Mouse (Mus musculus) embryo, embryonic 10.5 days (tissue): ENCODE data around the gene Gtdc1.

ENCODE experiments used
- DNase-seq: peaks from one replicate; pipeline ENCODE4 v3.0.0-alpha.2; 2015; ENCODE audit warnings: low spot score

Gtdc1 gene

DNA sequence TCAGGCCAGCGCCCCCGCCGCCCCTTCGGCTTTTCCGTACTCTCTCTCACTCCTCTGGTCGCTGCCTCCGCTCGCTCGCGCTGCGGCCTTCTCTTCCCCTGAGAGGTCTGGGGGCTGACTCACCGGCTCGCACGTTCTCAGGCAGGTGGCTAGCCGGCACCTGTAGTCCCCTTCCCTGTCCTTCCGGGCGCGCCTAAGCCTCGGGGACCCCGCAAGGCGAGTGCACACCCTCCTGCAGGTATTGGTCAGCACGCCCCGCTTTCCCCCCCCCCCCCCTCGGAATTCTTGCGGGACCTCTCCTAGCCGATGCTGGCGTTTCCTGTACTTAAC is at the start of gene Gtdc1:
Gtdc1 (minus strand) TSS at position 176 of the 330 bp plus-strand sequence.
- no peak for DNase-seq

DNA sequence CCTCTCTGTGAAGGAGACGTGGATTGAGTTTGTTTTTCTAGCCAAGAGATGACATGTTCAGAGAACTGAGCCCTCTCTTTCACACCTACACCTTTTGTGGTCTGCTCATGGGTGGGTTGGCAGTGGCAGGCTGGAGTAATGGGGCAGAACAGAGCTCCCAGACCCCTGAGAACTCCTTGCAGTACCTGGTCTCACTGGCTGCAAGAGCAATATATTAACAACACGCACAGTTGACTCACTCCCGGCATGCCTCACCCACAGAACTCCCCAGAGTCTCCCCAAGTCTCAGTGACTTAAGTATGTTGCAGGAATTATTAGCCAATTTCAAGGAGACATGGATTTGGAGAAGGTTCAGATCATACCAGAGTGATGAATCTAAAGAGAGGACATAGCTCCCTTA is 49.6 kb upstream of the Gtdc1 start:
- DNase-seq = no peak

DNA sequence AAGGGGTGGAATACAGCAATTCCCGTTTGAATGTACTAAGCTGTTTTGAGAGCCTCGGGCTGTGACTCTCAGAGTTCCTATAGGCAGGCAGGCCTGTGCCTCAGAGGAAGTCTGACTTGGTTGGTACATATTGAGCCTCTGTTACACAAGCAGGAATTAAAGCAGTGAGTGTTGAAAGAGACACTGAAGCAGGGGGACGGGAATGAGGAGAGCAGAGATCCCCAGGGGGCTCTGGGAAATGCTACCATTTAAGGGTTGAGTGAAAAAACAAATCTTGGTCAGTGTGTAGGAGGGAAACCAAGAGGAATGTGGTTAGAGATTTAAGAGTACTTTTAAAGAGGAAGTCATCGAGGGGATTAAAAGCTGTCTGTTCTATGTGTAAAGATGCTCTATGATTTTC is 49.0 kb upstream of the Gtdc1 start:
- peak; percentile 28 for DNase-seq

DNA sequence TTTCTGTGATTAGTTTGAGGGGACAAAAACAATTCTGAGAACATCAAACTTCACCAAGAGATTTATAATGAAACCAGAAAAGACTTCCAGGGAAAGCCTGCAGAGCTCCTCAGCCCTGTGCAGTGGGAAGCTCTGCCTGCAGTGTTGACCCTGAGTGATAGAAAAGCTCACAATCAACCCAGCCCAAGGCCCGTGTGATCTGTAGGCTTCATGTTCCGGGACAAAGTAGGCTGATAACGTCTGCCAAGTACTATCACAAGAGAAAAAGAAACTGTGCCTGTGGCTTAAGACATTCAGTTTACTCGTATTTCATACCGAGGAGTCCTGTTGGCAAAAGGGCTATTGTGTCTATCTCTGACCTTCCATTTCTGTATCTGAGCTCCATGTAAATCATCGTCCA is 46.4 kb upstream of the Gtdc1 start:
- no peak for DNase-seq

DNA sequence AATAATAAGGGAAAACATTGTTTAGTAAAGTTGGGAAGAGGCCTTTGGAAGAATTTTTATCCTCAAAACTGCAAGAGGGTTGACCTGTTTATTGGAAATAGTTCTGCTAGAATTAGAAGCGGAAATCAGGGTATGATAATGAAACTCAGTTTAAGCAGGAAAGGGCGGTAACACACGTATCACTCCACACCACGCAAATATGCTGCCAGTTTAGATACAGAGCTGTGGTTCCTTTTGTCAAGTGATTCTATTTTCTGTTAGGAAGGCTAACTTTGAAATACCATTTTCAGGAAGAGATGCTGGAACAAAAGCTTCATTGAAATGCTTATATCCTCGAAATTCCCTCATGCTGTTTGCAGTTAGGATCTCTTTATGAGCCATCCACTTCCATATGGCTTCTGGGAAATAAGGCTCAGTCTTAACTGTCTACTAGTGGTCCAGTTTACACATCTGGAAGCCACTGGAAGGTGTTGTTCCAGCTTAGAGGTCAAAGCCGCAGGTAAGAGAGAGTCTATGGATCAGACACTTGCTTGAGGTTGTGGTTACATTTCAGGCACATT is 42.7 kb upstream of the Gtdc1 start:
- DNase-seq = no peak

DNA sequence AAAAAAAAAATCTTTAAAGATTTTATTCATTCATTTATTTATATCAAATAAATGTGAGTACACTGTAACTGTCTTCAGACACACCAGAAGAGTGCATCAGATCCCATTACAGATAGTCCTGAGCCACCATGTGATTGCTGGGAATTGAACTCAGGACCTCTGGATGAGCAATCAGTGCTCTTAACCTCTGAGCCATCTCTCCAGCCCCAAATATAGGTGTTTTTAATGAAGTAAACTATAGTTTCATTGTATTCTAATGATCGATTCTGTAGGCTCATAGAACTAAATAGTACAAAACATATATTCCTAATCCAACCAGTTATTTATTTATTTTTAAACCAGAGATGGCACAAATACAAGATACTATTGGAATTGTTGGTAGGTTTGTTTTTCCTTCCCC is 42.2 kb upstream of the Gtdc1 start:
- DNase-seq = no peak

DNA sequence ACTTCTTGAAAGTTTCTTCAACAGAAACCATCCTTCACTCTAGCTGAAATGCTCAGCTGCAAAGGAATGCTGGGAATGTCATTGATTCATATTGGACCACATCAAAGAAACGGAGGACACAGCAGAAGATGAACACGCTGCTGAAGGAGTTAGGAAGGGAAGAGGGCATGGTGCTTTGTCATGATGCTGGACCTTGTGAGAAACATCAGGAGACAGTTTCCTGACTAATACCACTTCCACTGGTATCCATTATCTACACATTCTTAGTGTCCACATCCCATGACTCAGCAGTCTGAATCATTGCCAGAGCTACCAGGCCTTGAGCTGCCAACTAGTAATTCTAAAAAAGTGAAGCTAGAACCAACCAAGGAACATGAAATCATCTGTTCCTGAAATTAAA is 41.8 kb upstream of the Gtdc1 start:
- no peak for DNase-seq

DNA sequence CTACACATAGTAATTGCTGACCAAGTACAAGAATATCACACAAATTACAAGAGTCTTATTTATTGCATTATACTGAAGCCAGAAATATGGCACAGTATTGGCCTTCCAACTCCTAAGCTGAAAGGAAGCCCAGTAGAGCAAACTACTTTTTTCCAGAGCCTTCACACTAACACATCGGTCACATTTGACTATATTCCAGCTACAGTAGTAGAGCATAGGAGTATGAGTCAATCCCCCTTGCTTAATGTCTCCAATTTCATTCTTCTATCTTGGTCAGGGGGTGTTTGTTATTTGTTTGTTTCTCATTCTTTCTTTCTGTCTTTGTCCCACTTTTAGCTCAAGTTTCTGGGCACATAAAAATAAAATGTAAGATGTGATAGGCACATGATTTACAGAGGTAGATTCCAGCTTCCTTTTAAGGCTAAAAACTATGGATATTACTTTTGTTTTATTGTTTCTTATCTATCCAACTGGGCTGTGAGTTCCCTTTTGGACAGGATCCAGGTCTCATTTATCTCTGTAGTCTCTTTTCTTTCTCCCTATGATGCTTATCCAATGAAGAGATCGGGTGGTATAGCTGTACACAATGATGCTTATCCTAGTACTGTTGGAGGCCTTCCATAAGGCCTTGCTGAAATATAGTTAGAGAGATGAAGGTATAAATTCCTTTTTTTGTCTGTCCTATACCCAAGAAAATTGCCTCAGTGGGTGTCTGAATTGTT is 38.5 kb upstream of the Gtdc1 start:
- no peak for DNase-seq

DNA sequence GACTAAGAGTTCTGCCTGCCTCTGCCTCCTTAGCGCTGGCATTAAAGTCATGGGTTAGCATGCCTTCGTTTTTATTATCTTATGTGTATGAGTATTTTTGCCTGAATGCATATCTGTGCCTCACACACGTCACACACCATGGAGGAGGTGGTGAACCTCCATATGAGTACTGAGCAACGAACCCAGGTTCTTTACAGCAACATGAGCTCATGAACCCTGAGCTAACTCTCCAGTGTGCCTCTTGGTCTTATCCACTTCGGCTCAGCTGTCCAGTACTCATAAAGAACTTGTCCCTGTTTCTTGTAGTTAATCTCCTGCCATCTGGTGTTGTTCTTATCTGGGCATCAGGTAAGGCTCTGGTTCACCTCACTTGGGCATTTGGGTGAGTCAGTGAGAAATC is 35.2 kb upstream of the Gtdc1 start:
- DNase-seq = no peak

DNA sequence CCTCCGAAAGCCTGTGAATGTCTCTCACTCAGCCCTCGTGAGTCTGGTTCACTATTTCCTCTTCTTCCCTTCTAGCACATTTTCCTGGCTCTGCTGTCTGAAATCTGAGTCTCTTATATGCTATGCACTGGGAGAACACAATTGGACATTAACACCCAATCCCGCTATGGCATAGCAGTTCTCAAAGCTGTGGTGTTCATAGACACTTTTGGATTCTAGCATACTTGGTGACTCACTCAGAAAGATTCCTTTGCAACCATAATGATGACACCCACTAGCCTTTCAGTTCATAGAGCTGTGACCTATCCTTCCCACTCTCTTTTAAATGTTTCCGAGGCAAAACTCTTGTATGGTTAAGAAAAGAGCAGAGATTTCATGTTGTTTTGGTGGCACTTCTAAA is 33.7 kb upstream of the Gtdc1 start:
- no peak for DNase-seq

DNA sequence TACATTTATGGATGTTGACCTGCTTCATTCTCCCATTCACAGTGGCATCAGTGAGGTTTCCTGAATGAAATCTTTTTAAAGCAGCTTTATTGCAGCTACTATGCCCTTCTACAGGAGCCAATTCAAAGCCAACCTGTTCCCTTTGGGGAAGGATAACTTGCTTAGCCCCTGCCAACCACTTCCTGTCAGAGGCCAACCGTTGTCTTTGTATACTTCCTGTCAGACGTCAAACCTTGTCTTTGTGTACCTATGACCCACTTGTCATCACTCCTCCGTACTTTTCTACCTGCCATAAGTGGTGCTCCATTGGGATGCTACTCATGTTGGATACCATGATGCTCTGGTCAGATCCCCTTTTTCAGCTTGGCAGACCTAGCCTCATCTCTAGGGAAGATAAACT is 33.1 kb upstream of the Gtdc1 start:
- no peak for DNase-seq

DNA sequence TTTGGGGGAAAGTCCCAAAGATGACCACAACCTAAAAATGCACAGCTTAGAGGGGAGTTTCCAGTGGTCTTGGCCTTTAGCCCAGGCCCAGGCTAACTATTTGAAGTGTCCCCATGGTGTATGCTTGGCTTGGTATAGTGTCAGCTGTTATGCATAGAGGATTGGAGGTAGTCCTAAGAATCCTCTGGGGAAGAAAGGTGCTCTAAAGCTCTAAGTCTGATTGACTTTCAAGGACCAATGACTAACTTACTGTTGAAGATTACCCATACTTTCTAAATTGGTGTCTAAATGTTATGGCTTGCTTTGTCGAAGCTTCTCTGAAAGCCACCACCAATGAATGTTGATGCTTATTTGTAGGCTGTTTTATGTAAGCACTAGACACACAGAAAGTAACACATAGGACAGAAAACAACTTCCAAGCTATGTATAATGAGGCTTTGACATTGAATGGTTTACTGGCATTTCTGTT is 29.9 kb upstream of the Gtdc1 start:
- DNase-seq = no peak

DNA sequence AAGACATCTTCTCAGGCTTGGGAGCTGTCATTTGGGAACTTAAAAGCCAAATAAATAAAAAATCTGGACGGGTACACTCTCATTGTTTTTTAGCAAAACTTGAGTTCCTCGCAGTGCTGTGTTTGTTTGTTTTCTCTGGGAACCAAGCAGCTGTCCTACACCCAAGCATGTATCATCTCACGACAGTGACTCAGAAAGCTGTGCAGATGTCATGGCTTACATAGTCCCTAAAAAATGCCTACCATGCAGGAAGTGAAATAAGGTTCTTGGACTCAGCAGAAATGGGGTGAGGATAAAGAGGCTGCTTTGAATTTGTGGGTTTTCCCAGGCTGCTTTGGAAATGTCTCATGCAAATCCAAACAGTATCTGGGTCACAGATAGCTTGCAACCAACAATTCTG is 28.8 kb upstream of the Gtdc1 start:
- DNase-seq = no peak

DNA sequence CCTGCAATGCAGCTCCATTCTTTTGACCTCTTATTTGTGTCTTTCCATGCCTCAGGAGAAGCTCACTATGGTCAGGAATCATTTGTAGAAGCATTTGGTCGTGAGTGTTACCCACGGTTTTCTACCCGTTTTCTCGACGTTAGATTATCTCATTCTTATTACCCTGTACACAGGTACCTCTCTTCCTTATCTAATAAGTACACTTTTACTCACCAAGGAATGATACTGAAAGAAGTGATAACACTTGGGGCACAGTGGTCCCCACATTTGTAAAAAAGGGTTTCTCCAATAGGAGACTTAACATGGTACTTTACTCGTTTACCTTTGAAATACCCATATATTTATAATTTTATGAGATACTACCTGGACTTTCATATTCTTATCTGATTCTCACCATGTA is 28.0 kb upstream of the Gtdc1 start:
- no peak for DNase-seq

DNA sequence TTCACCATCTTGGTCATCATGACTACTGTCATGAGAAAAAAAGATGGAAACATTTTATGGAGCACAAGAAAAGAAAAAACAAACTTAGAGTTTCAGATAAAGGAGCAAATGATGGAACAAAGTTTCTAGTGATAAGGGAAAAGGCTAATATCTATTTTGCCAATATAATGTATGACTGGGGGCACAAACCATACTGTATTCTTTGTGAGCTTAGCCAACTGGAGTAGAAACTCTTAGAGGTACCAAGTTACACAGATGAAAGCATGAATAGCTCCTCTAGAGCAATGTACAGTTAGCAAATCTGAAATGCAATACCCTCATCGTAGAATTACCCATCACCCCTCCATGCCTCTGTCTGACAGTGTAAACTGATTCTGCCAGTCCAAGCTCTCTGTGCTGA is 26.7 kb upstream of the Gtdc1 start:
- DNase-seq = no peak

DNA sequence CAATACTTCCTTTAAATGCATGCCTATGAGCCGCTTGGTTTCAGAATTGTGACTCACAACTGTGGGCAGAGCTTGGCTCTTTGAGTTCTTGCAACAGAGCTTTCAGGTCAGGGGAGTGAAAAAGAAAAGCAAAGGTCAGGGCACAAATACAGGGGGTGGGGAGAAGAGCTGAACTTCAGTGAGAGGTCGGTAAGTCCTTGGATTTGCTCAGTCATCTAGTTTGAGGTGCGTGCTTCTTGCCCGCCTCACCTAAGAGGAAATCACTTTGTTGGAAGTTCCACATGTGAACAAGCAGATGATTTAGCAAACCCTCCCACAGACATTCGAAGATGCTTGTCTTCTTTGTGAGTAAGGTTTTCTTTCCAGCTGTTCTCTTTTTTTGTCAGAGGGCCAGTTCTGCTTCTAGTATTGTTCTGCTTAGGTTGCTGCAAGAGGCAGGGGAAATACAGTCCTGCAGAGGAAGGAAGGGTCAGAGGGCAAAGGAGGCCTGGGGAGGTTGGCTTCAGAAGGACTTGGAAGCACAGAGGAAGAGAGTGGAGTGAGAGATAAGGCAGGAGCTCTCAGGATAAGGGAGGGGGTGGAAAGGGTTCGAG is 25.5 kb upstream of the Gtdc1 start:
- peak; percentile 52 for DNase-seq

DNA sequence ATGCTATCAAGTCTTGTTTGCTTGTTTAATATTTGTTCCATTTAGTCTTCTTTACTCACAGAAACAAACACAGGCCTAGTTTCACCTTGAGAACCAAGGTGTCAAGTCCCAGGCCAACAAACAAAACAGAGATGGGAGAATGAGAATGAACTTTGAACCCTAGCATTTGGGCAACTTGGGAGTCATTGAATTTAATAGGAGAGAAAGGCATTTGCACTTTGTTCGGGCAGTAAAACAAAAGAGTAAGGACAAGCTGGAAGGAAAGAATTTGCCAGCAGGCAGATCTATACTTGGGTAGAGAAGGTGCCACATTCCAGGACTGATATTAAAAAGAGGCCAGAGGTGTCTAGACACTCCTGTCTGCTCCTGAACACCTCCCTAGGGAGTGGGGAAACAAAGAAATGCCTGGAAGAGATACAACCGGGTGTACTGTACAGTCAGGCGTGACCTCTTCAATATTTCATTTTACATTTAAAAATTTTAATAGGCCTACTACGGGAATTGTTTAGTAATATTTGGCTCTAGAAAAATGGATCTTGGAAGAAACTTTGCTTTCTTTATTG is 24.3 kb upstream of the Gtdc1 start:
- no peak for DNase-seq

DNA sequence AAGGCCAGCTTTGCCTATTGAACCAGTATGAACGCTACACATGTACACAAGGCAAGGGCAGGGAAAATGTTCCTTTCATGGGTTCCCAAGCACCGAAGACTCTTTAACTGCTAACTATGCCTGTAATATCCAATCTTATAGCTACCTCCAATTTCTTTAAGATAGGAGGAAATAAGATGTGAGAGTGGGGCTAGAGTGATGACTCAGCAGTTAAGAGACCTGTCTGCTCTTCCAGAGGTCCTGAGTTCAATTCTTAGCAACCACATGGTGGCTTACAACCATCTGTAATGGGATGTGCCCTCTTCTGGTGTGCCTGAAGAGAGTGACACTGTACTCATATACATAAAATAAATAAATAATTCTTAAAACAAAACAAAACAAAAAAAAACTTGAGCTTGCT is 17.2 kb upstream of the Gtdc1 start:
- DNase-seq = no peak

DNA sequence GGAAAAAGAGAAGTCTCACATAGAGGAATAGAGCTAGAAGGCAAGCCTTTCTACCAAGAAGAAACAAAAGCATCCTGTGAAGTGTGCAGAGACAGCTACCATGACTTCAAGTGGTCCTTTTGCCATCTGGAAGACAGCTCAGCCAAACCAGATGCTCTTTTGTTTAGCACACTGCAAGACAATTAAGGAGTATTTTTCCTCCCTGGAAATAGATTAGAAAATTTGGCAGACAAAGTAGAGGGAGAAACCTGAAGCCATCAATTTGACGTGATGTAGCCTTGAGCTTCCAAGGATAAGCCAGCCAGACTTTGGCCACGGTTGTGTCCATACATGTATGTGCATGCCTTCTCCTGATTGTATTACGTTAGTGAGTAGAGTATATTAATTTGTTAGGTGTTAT is 3.5 kb upstream of the Gtdc1 start:
- no peak for DNase-seq

DNA sequence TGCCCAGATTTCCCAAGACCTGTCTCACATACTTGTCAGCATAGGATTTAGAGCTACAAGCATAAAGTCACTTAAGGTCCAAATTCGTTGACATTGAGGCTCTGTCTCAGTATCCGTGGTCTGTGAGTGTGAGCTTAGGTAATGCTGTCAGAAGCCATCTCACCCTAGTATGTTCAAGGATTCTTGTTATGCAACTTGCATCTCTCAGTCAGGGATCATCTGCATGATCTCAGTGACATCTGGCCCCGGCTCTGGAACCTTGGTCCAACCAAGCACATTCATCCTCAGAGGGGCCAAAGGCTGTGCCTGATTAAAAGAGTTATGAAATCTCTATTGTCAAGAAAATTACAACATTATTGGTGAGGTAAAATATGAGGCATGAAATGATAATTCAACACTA is 1.2 kb upstream of the Gtdc1 start:
- DNase-seq = no peak

DNA sequence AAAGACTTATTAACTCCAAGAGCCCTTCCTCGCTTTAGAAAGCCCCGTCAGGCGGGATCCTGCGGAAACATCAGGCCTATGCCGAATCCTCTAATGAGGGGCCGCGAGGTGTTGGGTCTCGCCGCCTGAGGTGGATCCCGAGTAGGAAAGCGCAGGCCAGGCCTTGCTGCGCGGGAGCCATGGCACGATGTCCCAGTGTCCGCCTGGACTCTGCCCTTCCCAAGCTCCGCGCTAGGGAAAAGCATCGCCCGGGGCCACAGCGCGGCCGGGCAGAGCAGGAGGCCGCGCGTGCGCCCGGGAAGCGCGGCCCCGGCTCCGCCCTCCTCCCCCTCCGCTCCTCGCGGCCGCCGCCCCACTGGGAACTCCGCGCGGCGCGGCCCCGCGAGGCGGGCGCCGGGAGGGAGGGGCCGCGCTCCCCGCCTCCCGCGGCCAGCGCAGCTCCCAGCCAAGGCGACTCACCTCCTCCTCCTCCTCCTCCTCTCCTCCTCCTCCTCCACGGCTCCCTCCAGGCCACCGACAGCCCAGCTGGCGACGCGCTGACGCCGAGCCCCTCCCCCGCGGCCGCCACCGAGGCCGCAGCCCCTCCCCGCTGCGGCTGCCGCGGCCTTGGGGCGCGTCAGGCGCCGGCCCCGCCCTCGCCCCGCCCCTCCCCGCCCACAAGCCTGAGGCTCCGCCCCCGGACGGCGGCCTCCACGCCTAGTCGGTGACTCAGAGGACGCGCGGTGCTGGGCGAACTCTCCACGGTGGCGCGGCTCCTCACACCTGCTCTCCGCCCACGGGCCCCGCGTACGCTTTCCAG is 575 bp downstream of the Gtdc1 start:
- peak; percentile 93 for DNase-seq

DNA sequence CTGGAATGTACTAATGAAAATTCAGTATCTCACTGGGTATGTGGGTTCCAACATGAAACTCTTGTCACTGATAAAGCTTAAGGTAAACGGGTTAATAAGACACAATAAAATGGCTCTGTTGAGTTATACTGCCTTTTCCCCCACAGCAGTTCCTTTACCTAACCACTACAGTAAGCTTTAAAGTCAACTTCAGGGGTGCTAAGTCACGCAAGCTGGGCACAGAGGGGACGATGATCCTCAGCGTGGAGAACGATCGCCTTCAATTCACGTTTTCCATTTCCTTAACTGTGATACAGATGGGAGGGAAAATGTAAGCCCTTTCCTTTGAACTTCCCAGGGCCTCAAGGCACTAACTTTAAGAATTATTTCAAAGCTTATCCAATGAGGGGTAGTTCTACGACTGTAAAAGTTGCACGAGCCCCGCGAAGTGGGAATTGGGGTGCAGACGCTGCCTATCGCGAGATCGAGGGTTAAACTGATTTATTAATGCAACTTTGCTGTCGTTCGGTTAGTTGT is 1.2 kb downstream of the Gtdc1 start:
- no peak for DNase-seq

DNA sequence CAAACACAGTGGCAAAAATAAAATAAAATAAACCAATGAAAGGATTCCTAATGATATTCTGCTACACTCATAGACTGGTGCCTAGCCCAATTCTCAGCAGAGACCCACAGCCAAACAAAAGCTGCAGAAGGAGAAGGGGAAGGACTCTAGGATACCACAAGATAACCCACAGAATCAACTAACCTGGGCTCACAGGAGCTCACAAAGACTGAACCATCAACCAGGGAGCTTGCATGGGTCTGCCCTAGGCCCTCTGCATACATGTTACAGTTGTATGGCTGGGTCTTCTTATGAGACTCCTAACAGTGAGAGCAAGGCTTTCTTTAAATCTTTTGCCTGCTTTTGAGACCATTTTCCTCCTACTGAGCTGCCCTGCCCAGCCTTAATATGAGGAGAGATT is 2.8 kb downstream of the Gtdc1 start:
- DNase-seq = no peak
